Mouse (Mus musculus) heart, postnatal 0 days (tissue): ENCODE data around the gene Dennd4a. TPM values are rescaled to one million over a fixed set of nuclear protein-coding genes. Genes with fewer than 3 reads are reported as not detected.
A peak's percentile ranks its signal among the peaks of the same experiment; 100 is the strongest.

Experiments
- ATAC-seq: fragments of 200-750 bp; cut with Nextera tagmentation; 2 replicates; pipeline ENCODE4 v1.8.0; 2017; ENCODE audit warnings: low read depth, moderate number of reproducible peaks, moderate library complexity; ENCODE audit not compliant: insufficient read depth
- DNase-seq: peaks from one replicate; pipeline ENCODE4 v3.0.0-alpha.2; 2016; ENCODE audit warnings: low spot score
- H3K27ac ChIP-seq: fragments of 300-500 bp; sonication (generic); 2 replicates; pipeline ENCODE4 v1.5.1; 2014; ENCODE audit warnings: low read depth, mild to moderate bottlenecking
- H3K27me3 ChIP-seq: fragments of 300-500 bp; sonication (generic); 2 replicates; pipeline ENCODE4 v1.6.1; 2014; ENCODE audit warnings: low read length, mixed read lengths; ENCODE audit not compliant: control insufficient read depth, insufficient read depth
- H3K36me3 ChIP-seq: fragments of 300-500 bp; sonication (generic); replicated peaks from 2 replicates; pipeline ENCODE4 v1.6.1; 2014; ENCODE audit warnings: low read length, mixed read lengths; ENCODE audit not compliant: control insufficient read depth, insufficient read depth
- H3K4me1 ChIP-seq: fragments of 300-500 bp; sonication (generic); 2 replicates; pipeline ENCODE4 v1.6.1; 2014; ENCODE audit warnings: antibody characterized with exemption; ENCODE audit not compliant: control insufficient read depth, insufficient read depth
- H3K4me2 ChIP-seq: fragments of 300-500 bp; sonication (generic); 2 replicates; pipeline ENCODE4 v1.6.1; 2014; ENCODE audit warnings: low read depth, mild to moderate bottlenecking, low read length, moderate library complexity
- H3K4me3 ChIP-seq: fragments of 300-500 bp; sonication (generic); 2 replicates; pipeline ENCODE4 v1.5.1; 2014; ENCODE audit warnings: low read depth, low read length
- H3K9ac ChIP-seq: fragments of 300-500 bp; sonication (generic); replicated peaks from 2 replicates; pipeline ENCODE4 v1.6.1; 2014; ENCODE audit warnings: low read depth, low read length, mixed read lengths
- H3K9me3 ChIP-seq: fragments of 300-500 bp; sonication (generic); replicated peaks from 2 replicates; pipeline ENCODE4 v1.6.1; 2016; ENCODE audit warnings: low read length; ENCODE audit not compliant: control insufficient read depth
- CTCF ChIP-seq: IDR thresholded peaks from 2 replicates; pipeline ENCODE4 v1.5.1; 2016; ENCODE audit warnings: antibody characterized with exemption, control low read depth, low read depth
- EP300 ChIP-seq: IDR thresholded peaks from 2 replicates; pipeline ENCODE4 v1.6.1; 2016; ENCODE audit warnings: antibody characterized with exemption, low read depth
- WGBS: fragments of 180-500 bp; shearing (Covaris S2); extraction: QIAGEN DNeasy Blood & Tissue Kit; methylation state at CpG from one replicate; pipeline ENCODE4 v1.1.7; 2014; 5-methylcytosine and 5-hydroxymethylcytosine counted together
- polyA plus RNA-seq: library from polyadenylated mRNA; unstranded; fragments of >200 nt; fragmentation: Nextera tagmentation; extraction: Ambion mirVana; gene quantifications from 2 replicates; pipeline ENCODE4 v1.2.1, GENCODE M21; 2015
- total RNA-seq: library from RNA; depleted of rRNA; stranded (reverse); fragments of >200 nt; gene quantifications from 2 replicates; pipeline ENCODE4 v1.2.3, GENCODE M21; 2014; ENCODE audit warnings: low replicate concordance; rRNA removed

Dennd4a gene
- 7.0 and 9.9 TPM in 2 replicates for total RNA-seq
- polyA plus RNA-seq, result 2.6 and 3.1 TPM in 2 replicates

GRCm38 (mm10) chr9:64810822-64811537 is at the start of gene Dennd4a:
Dennd4a (plus strand) TSS chr9:64811340.
- peak within 1 kb of the TSS; percentile 77 for H3K27ac ChIP-seq
- peaks cover 10% of the 10 kb centered on the region for H3K4me1 ChIP-seq
- H3K27me3 ChIP-seq, result no peaks in the 10 kb centered on the region
- ATAC-seq, result peak; percentile 99
- WGBS, result 1% methylated on average over 49 of the region's 51 CpGs
- H3K36me3 ChIP-seq, result no peaks in the 10 kb centered on the region
- H3K4me3 ChIP-seq, result peak within 1 kb of the TSS; percentile 80
- H3K9ac ChIP-seq, result peak within 1 kb of the TSS; percentile 31
- DNase-seq, result peak; percentile 99
- H3K4me2 ChIP-seq, result peak within 1 kb of the TSS; percentile 71
- H3K9me3 ChIP-seq, result no peaks in the 10 kb centered on the region
- TF ChIP-seq CTCF, result no peak

GRCm38 (mm10) chr9:64764824-64765223 is 46.3 kb upstream of the Dennd4a start:
- no peak overlapping the region for H3K4me2 ChIP-seq
- TF ChIP-seq EP300 (no peak), CTCF (no peak)
- no peak overlapping the region for H3K9ac ChIP-seq
- DNase-seq, result no peak
- H3K36me3 ChIP-seq, result no peaks in the 10 kb centered on the region
- 45% methylated on average over 2 of the region's 2 CpGs for WGBS
- no peak overlapping the region for H3K4me3 ChIP-seq
- H3K27me3 ChIP-seq, result no peaks in the 10 kb centered on the region
- H3K9me3 ChIP-seq, result no peaks in the 10 kb centered on the region
- no peaks in the 10 kb centered on the region for H3K4me1 ChIP-seq
- ATAC-seq, result no peak
- no peak overlapping the region for H3K27ac ChIP-seq

DNA sequence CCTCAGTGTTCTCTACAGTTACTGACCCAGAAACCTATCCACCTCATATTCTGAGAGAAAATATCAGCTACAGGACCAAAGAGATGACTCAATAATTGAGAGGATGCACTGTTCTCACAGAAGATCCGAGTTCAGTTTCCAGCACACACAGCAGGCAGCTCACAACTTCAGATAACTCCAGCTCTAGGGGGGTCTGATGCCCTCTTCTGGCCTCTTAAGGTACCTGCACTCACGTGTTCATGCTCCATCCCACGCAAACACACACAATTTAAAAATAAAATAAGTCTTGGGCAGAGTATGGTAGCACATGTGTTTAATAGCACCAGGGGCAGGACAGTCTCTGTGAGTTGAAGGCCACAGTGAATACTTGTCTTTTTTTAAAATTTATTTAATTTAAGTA is 45.0 kb upstream of the Dennd4a start:
- Histone ChIP-seq H3K4me1 (0 out of 2 replicates have a peak, but pooled peaks cover 2% of the 10 kb centered on the region), H3K27ac (no peak overlapping the region), H3K4me2 (no peak overlapping the region), H3K27me3 (no peaks in the 10 kb centered on the region), H3K9me3 (no peaks in the 10 kb centered on the region), H3K4me3 (no peak overlapping the region), H3K9ac (no peak overlapping the region), H3K36me3 (no peaks in the 10 kb centered on the region)
- no peak for DNase-seq
- WGBS, result 92% methylated on average over 3 of the region's 3 CpGs
- no peak for ATAC-seq
- TF ChIP-seq CTCF (no peak), EP300 (no peak)

DNA sequence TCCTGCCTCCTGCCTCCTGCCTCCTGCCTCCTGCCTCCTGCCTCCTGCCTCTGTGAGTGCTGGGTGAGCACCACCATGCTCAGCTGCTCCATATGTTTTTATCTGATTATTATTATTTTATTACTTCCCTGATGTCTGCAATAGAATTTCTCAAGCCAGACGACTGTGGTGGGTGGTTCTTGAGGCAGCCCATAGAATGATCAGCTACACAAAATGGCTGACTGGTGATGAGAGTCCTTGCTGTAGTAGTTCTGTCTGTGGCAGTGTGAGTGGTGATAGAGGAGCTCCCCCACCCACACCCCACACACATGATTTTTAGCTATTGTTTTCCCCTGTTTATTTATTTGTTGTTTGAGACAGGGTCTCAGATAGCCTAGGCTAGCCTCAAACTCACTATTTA is 43.3 kb upstream of the Dennd4a start:
- H3K4me2 ChIP-seq, result no peak overlapping the region
- no peaks in the 10 kb centered on the region for H3K27me3 ChIP-seq
- no peaks in the 10 kb centered on the region for H3K9me3 ChIP-seq
- no peak overlapping the region for H3K9ac ChIP-seq
- ATAC-seq (no peak), DNase-seq (no peak)
- no peak overlapping the region for H3K4me3 ChIP-seq
- H3K4me1 ChIP-seq, result 0 out of 2 replicates have a peak, but pooled peaks cover 4% of the 10 kb centered on the region
- H3K36me3 ChIP-seq, result no peaks in the 10 kb centered on the region
- no peak overlapping the region for H3K27ac ChIP-seq
- WGBS, result 38% methylated on average over 1 of the region's 1 CpGs
- TF ChIP-seq CTCF (no peak), EP300 (no peak)

GRCm38 (mm10) chr9:64769066-64769695 is 42.0 kb upstream of the Dennd4a start:
- H3K9ac ChIP-seq, result no peak overlapping the region
- TF ChIP-seq EP300, result no peak
- peak; percentile 60 for TF ChIP-seq CTCF
- H3K27me3 ChIP-seq, result no peaks in the 10 kb centered on the region
- WGBS, result 46% methylated on average over 9 of the region's 9 CpGs
- peak; percentile 65 for DNase-seq
- no peaks in the 10 kb centered on the region for H3K9me3 ChIP-seq
- H3K4me3 ChIP-seq, result no peak overlapping the region
- H3K27ac ChIP-seq, result no peak overlapping the region
- 0 out of 2 replicates have a peak, but pooled peaks cover 4% of the 10 kb centered on the region for H3K4me1 ChIP-seq
- ATAC-seq, result no peak
- no peak overlapping the region for H3K4me2 ChIP-seq
- no peaks in the 10 kb centered on the region for H3K36me3 ChIP-seq
